Mouse (Mus musculus): ENCODE data around the gene Pde4d.

DNA sequence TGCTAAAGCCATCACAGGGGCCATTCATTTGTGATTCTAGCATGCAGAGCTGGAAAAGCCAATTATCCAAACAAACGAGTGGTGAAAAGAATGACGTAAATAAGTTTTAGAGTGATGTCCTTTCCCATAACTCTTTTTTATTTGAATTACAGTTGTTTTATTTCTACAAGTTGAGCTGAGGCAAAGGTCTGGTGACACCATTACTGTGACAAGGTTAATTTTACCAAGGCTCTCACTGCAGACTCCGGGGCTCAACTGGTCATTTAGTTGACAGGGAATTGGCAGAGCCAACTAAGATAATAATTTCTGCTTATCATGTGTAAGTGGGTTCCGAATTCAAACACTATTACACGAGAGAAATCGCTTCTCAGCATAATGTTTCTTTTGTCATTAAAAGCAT is 731.6 kb downstream of the Pde4d start:
- TF ChIP-seq CTCF (IDR thresholded peaks at IDR 0.05; ENCODE audit: insufficient read depth, low read depth, low read length) (no peak), POLR2A (IDR thresholded peaks at IDR 0.05; ENCODE audit: insufficient read depth, low read depth, low read length) (no peak)
